Mouse (Mus musculus) forebrain, embryonic 16.5 days (tissue): Measurements from ENCODE around the gene Pglyrp2. TPM values are rescaled to one million over a fixed set of nuclear protein-coding genes. Genes with fewer than 3 reads are reported as not detected.

Experiments
- ATAC-seq: fragments of 200-750 bp; cut with Nextera tagmentation; 2 replicates; pipeline ENCODE4 v1.8.0; 2017; ENCODE audit warnings: mild to moderate bottlenecking, moderate library complexity
- H3K27ac ChIP-seq: fragments of 300-500 bp; sonication (generic); 2 replicates; pipeline ENCODE4 v1.5.1; 2014; ENCODE audit warnings: low read length, control low read depth
- H3K27me3 ChIP-seq: fragments of 300-500 bp; sonication (generic); replicated peaks from 2 replicates; pipeline ENCODE4 v1.6.1; 2014; ENCODE audit warnings: low read length; ENCODE audit not compliant: control insufficient read depth, insufficient read depth
- H3K36me3 ChIP-seq: fragments of 300-500 bp; sonication (generic); 2 replicates; pipeline ENCODE4 v1.6.1; 2014; ENCODE audit not compliant: control insufficient read depth, insufficient read depth
- H3K4me1 ChIP-seq: fragments of 300-500 bp; sonication (generic); replicated peaks from 2 replicates; pipeline ENCODE4 v1.6.1; 2014; ENCODE audit warnings: low read length; ENCODE audit not compliant: control insufficient read depth, insufficient read depth
- H3K4me2 ChIP-seq: fragments of 300-500 bp; sonication (generic); 2 replicates; pipeline ENCODE4 v1.6.1; 2014; ENCODE audit warnings: mild to moderate bottlenecking, low read length, control low read depth
- H3K4me3 ChIP-seq: fragments of 300-500 bp; sonication (generic); replicated peaks from 2 replicates; pipeline ENCODE4 v1.5.1; 2014; ENCODE audit warnings: mild to moderate bottlenecking, low read length, control low read depth
- H3K9ac ChIP-seq: fragments of 300-500 bp; sonication (generic); replicated peaks from 2 replicates; pipeline ENCODE4 v1.6.1; 2014; ENCODE audit warnings: low read depth, low read length, control low read depth
- H3K9me3 ChIP-seq: fragments of 300-500 bp; sonication (generic); 2 replicates; pipeline ENCODE4 v1.6.1; 2016; ENCODE audit warnings: low read length; ENCODE audit not compliant: control insufficient read depth
- WGBS: fragments of 180-500 bp; shearing (Covaris S2); extraction: QIAGEN DNeasy Blood & Tissue Kit; methylation state at CpG from one replicate; pipeline ENCODE4 v1.1.7; 2014; 5-methylcytosine and 5-hydroxymethylcytosine counted together
- polyA plus RNA-seq: library from polyadenylated mRNA; unstranded; fragments of >200 nt; fragmentation: Nextera tagmentation; extraction: Ambion mirVana; gene quantifications from 2 replicates; pipeline ENCODE4 v1.2.1, GENCODE M21; 2015

Gene Pglyrp2
- polyA plus RNA-seq, 1 experiment from 2014 or later, result not detected

GRCm38 (mm10) chr17:32416771-32417170 is 7.2 kb downstream of the Pglyrp2 start:
- ATAC-seq, result no peak
- Histone ChIP-seq H3K4me2 (no peak overlapping the region), H3K9ac (no peak overlapping the region), H3K4me3 (no peak overlapping the region), H3K36me3 (no peaks in the 10 kb centered on the region), H3K27me3 (0 out of 2 replicates have a peak, but pooled peaks cover 3% of the 10 kb centered on the region), H3K4me1 (no peaks in the 10 kb centered on the region), H3K27ac (no peak overlapping the region), H3K9me3 (no peaks in the 10 kb centered on the region)
- 94% methylated on average over 14 of the region's 14 CpGs for WGBS

- Histone ChIP-seq H3K9ac (no peak overlapping the region), H3K4me2 (no peak overlapping the region), H3K36me3 (no peaks in the 10 kb centered on the region), H3K27ac (no peak overlapping the region), H3K4me1 (no peaks in the 10 kb centered on the region), H3K27me3 (0 out of 2 replicates have a peak, but pooled peaks cover 3% of the 10 kb centered on the region), H3K9me3 (no peaks in the 10 kb centered on the region), H3K4me3 (no peak overlapping the region)
- WGBS, result 54% methylated on average over 24 of the region's 24 CpGs
- no peak for ATAC-seq
Measured at GRCm38 (mm10) chr17:32415417-32416020, 8.4 kb downstream of the Pglyrp2 start.

GRCm38 (mm10) chr17:32411898-32412297 is 12.1 kb downstream of the Pglyrp2 start:
- WGBS, result 88% methylated on average over 6 of the region's 6 CpGs
- Histone ChIP-seq H3K9me3 (no peaks in the 10 kb centered on the region), H3K4me3 (no peak overlapping the region)

GRCm38 (mm10) chr17:32403417-32403816 is 20.6 kb downstream of the Pglyrp2 start, which contains the start of gene Rasal3:
Rasal3 (minus strand) TSS chr17:32403583.
- WGBS, result 85% methylated on average over 8 of the region's 8 CpGs
- Histone ChIP-seq H3K9me3 (no peaks in the 10 kb centered on the region), H3K4me1 (no peaks in the 10 kb centered on the region), H3K4me2 (no peak within 1 kb of the TSS), H3K27me3 (peaks cover 7% of the 10 kb centered on the region; the same call in 1 of the 2 replicates), H3K36me3 (no peaks in the 10 kb centered on the region), H3K4me3 (no peak within 1 kb of the TSS), H3K27ac (no peak within 1 kb of the TSS), H3K9ac (no peak within 1 kb of the TSS)
- ATAC-seq, result no peak

More at GRCm38 (mm10) chr17:32411898-32412297, 12.1 kb downstream of the Pglyrp2 start:
- Histone ChIP-seq H3K27me3 (0 out of 2 replicates have a peak, but pooled peaks cover 3% of the 10 kb centered on the region), H3K9ac (no peak overlapping the region), H3K4me2 (no peak overlapping the region), H3K4me1 (no peaks in the 10 kb centered on the region), H3K36me3 (no peaks in the 10 kb centered on the region), H3K27ac (no peak overlapping the region)
- no peak for ATAC-seq

- H3K27ac ChIP-seq, result no peak overlapping the region
- no peaks in the 10 kb centered on the region for H3K4me1 ChIP-seq
- H3K4me3 ChIP-seq, result no peak overlapping the region
- no peak overlapping the region for H3K9ac ChIP-seq
- no peaks in the 10 kb centered on the region for H3K36me3 ChIP-seq
- H3K9me3 ChIP-seq, result no peaks in the 10 kb centered on the region
- ATAC-seq, result no peak
- no peak overlapping the region for H3K4me2 ChIP-seq
- H3K27me3 ChIP-seq, result peaks cover 14% of the 10 kb centered on the region
- 70% methylated on average over 11 of the region's 11 CpGs for WGBS
Measured at GRCm38 (mm10) chr17:32402779-32403157, 21.2 kb downstream of the Pglyrp2 start.

- ATAC-seq, result no peak
- no peak overlapping the region for H3K4me3 ChIP-seq
- no peak overlapping the region for H3K4me2 ChIP-seq
- H3K27me3 ChIP-seq, result peaks cover 20% of the 10 kb centered on the region
- no peak overlapping the region for H3K9ac ChIP-seq
- H3K27ac ChIP-seq, result no peak overlapping the region
- 85% methylated on average over 9 of the region's 9 CpGs for WGBS
- H3K9me3 ChIP-seq, result no peaks in the 10 kb centered on the region
- H3K36me3 ChIP-seq, result no peaks in the 10 kb centered on the region
- no peaks in the 10 kb centered on the region for H3K4me1 ChIP-seq
Measured at GRCm38 (mm10) chr17:32402011-32402778, 21.8 kb downstream of the Pglyrp2 start.

GRCm38 (mm10) chr17:32396266-32396665 is 27.7 kb downstream of the Pglyrp2 start:
- Histone ChIP-seq H3K9me3 (no peaks in the 10 kb centered on the region), H3K36me3 (no peaks in the 10 kb centered on the region), H3K27ac (no peak overlapping the region), H3K4me3 (peak overlapping the region; percentile 22; the same call in 1 of the 2 replicates), H3K9ac (no peak overlapping the region), H3K4me1 (peaks cover 3% of the 10 kb centered on the region; the same call in 1 of the 2 replicates), H3K4me2 (peak overlapping the region; percentile 35), H3K27me3 (peaks cover 69% of the 10 kb centered on the region)
- ATAC-seq, result no peak
- 4% methylated on average over 33 of the region's 37 CpGs for WGBS

GRCm38 (mm10) chr17:32393944-32394343 is 30.0 kb downstream of the Pglyrp2 start:
- no peak overlapping the region for H3K27ac ChIP-seq
- no peaks in the 10 kb centered on the region for H3K36me3 ChIP-seq
- no peak overlapping the region for H3K9ac ChIP-seq
- 76% methylated on average over 10 of the region's 10 CpGs for WGBS
- peaks cover 74% of the 10 kb centered on the region for H3K27me3 ChIP-seq
- no peak overlapping the region for H3K4me2 ChIP-seq
- peaks cover 3% of the 10 kb centered on the region; the same call in 1 of the 2 replicates for H3K4me1 ChIP-seq
- no peaks in the 10 kb centered on the region for H3K9me3 ChIP-seq
- H3K4me3 ChIP-seq, result no peak overlapping the region
- ATAC-seq, result no peak

- ATAC-seq, result peak; percentile 77
- WGBS, result under 1% methylated on average over 14 of the region's 44 CpGs
- H3K4me2 ChIP-seq, result peak within 1 kb of the TSS; percentile 96
Measured at GRCm38 (mm10) chr17:32389101-32389659, 34.8 kb downstream of the Pglyrp2 start, which contains the start of gene Wiz. Wiz (minus strand) TSS chr17:32389439.

More at GRCm38 (mm10) chr17:32389101-32389659, 34.8 kb downstream of the Pglyrp2 start, which contains the start of gene Wiz:
- peak within 1 kb of the TSS; percentile 94 for H3K9ac ChIP-seq
- peaks cover 31% of the 10 kb centered on the region for H3K27me3 ChIP-seq
- H3K27ac ChIP-seq, result peak within 1 kb of the TSS; percentile 78
- peak within 1 kb of the TSS; percentile 86 for H3K4me3 ChIP-seq
- no peaks in the 10 kb centered on the region for H3K9me3 ChIP-seq
- peaks cover 13% of the 10 kb centered on the region for H3K4me1 ChIP-seq
- H3K36me3 ChIP-seq, result peaks cover 8% of the 10 kb centered on the region; the same call in 1 of the 2 replicates
